Mouse (Mus musculus): ENCODE results near the gene Sema4c. TPM values are rescaled to one million over a fixed set of nuclear protein-coding genes. Genes with fewer than 3 reads are reported as not detected.

Gene Sema4c
- polyA plus RNA-seq, 1 experiment from 2014 or later: 4.7 TPM

- H3K4me2 ChIP-seq (ENCODE audit: low read length): no peak overlapping the region
- H3K36me3 ChIP-seq (ENCODE audit: control insufficient read depth, insufficient read depth, low read length): no peaks in the 10 kb centered on the region
- H3K9me3 ChIP-seq (ENCODE audit: control insufficient read depth, low read length): no peaks in the 10 kb centered on the region
- peaks cover 7% of the 10 kb centered on the region for H3K4me1 ChIP-seq (ENCODE audit: control insufficient read depth, insufficient read depth, low read length)
- no peak for DNase-seq
- WGBS: 74% methylated on average over 4 of the region's 4 CpGs
- no peak overlapping the region for H3K4me3 ChIP-seq (replicated peaks; ENCODE audit: low read depth, low read length)
- H3K27me3 ChIP-seq (ENCODE audit: control insufficient read depth, insufficient read depth, low read length): no peaks in the 10 kb centered on the region
- H3K9ac ChIP-seq (replicated peaks; ENCODE audit: low read length): no peak overlapping the region
- H3K27ac ChIP-seq (replicated peaks; ENCODE audit: low read depth, low read length): no peak overlapping the region
- ATAC-seq (ENCODE audit: low FRiP score, low TSS enrichment): no peak
Observed at GRCm38 (mm10) chr1:36563632-36564031, 5.5 kb upstream of the Sema4c start.

GRCm38 (mm10) chr1:36563197-36563596 lies 5.0 kb upstream of the Sema4c start:
- ATAC-seq (ENCODE audit: low FRiP score, low TSS enrichment) (no peak), DNase-seq (no peak)
- H3K4me1 ChIP-seq (ENCODE audit: control insufficient read depth, insufficient read depth, low read length): peaks cover 10% of the 10 kb centered on the region
- H3K4me3 ChIP-seq (replicated peaks; ENCODE audit: low read depth, low read length): no peak overlapping the region
- no peaks in the 10 kb centered on the region for H3K27me3 ChIP-seq (ENCODE audit: control insufficient read depth, insufficient read depth, low read length)
- H3K4me2 ChIP-seq (ENCODE audit: low read length): no peak overlapping the region
- no peaks in the 10 kb centered on the region for H3K9me3 ChIP-seq (ENCODE audit: control insufficient read depth, low read length)
- H3K36me3 ChIP-seq (ENCODE audit: control insufficient read depth, insufficient read depth, low read length): no peaks in the 10 kb centered on the region
- WGBS: 62% methylated on average over 2 of the region's 2 CpGs
- no peak overlapping the region for H3K9ac ChIP-seq (replicated peaks; ENCODE audit: low read length)
- no peak overlapping the region for H3K27ac ChIP-seq (replicated peaks; ENCODE audit: low read depth, low read length)

GRCm38 (mm10) chr1:36562388-36562787 lies 4.2 kb upstream of the Sema4c start:
- H3K9ac ChIP-seq (replicated peaks; ENCODE audit: low read length): no peak overlapping the region
- H3K27me3 ChIP-seq (ENCODE audit: control insufficient read depth, insufficient read depth, low read length): no peaks in the 10 kb centered on the region
- H3K9me3 ChIP-seq (ENCODE audit: control insufficient read depth, low read length): no peaks in the 10 kb centered on the region
- no peak for DNase-seq
- no peak overlapping the region for H3K27ac ChIP-seq (replicated peaks; ENCODE audit: low read depth, low read length)
- H3K4me2 ChIP-seq (ENCODE audit: low read length): no peak overlapping the region
- 79% methylated on average over 4 of the region's 4 CpGs for WGBS
- H3K4me1 ChIP-seq (ENCODE audit: control insufficient read depth, insufficient read depth, low read length): peaks cover 10% of the 10 kb centered on the region
- H3K36me3 ChIP-seq (ENCODE audit: control insufficient read depth, insufficient read depth, low read length): no peaks in the 10 kb centered on the region
- ATAC-seq (ENCODE audit: low FRiP score, low TSS enrichment): no peak
- H3K4me3 ChIP-seq (replicated peaks; ENCODE audit: low read depth, low read length): no peak overlapping the region

- H3K27me3 ChIP-seq (ENCODE audit: control insufficient read depth, insufficient read depth, low read length): no peaks in the 10 kb centered on the region
- 65% methylated on average over 6 of the region's 6 CpGs for WGBS
- no peak overlapping the region for H3K9ac ChIP-seq (replicated peaks; ENCODE audit: low read length)
- ATAC-seq (ENCODE audit: low FRiP score, low TSS enrichment): no peak
- H3K4me3 ChIP-seq (replicated peaks; ENCODE audit: low read depth, low read length): no peak overlapping the region
- no peak overlapping the region for H3K27ac ChIP-seq (replicated peaks; ENCODE audit: low read depth, low read length)
- H3K9me3 ChIP-seq (ENCODE audit: control insufficient read depth, low read length): no peaks in the 10 kb centered on the region
- no peaks in the 10 kb centered on the region for H3K36me3 ChIP-seq (ENCODE audit: control insufficient read depth, insufficient read depth, low read length)
- DNase-seq: no peak
- no peak overlapping the region for H3K4me2 ChIP-seq (ENCODE audit: low read length)
- H3K4me1 ChIP-seq (ENCODE audit: control insufficient read depth, insufficient read depth, low read length): peaks cover 10% of the 10 kb centered on the region
Observed at GRCm38 (mm10) chr1:36560903-36561302, 2.8 kb upstream of the Sema4c start.

- Histone ChIP-seq H3K4me1 (ENCODE audit: control insufficient read depth, insufficient read depth, low read length) (peaks cover 19% of the 10 kb centered on the region), H3K27ac (replicated peaks; ENCODE audit: low read depth, low read length) (no peak overlapping the region), H3K36me3 (ENCODE audit: control insufficient read depth, insufficient read depth, low read length) (peaks cover 5% of the 10 kb centered on the region), H3K4me2 (ENCODE audit: low read length) (no peak overlapping the region), H3K9me3 (ENCODE audit: control insufficient read depth, low read length) (no peaks in the 10 kb centered on the region), H3K9ac (replicated peaks; ENCODE audit: low read length) (no peak overlapping the region), H3K4me3 (replicated peaks; ENCODE audit: low read depth, low read length) (no peak overlapping the region), H3K27me3 (ENCODE audit: control insufficient read depth, insufficient read depth, low read length) (no peaks in the 10 kb centered on the region)
- ATAC-seq (ENCODE audit: low FRiP score, low TSS enrichment) (no peak), DNase-seq (no peak)
- 81% methylated on average over 5 of the region's 5 CpGs for WGBS
Observed at GRCm38 (mm10) chr1:36559888-36560287, 1.7 kb upstream of the Sema4c start.

GRCm38 (mm10) chr1:36559256-36559655 lies 1.1 kb upstream of the Sema4c start:
- H3K9ac ChIP-seq (replicated peaks; ENCODE audit: low read length): peak overlapping the region; percentile 99; the same call in 1 of the 2 replicates
- WGBS: 9% methylated on average over 4 of the region's 4 CpGs

GRCm38 (mm10) chr1:36557457-36558011 lies 615 bp downstream of the Sema4c start:
- Histone ChIP-seq H3K4me2 (ENCODE audit: low read length) (peak overlapping the region; percentile 100), H3K27ac (replicated peaks; ENCODE audit: low read depth, low read length) (peak overlapping the region; percentile 98), H3K9ac (replicated peaks; ENCODE audit: low read length) (peak overlapping the region; percentile 99), H3K27me3 (ENCODE audit: control insufficient read depth, insufficient read depth, low read length) (no peaks in the 10 kb centered on the region), H3K4me1 (ENCODE audit: control insufficient read depth, insufficient read depth, low read length) (peaks cover 28% of the 10 kb centered on the region), H3K9me3 (ENCODE audit: control insufficient read depth, low read length) (no peaks in the 10 kb centered on the region), H3K36me3 (ENCODE audit: control insufficient read depth, insufficient read depth, low read length) (peaks cover 29% of the 10 kb centered on the region), H3K4me3 (replicated peaks; ENCODE audit: low read depth, low read length) (peak overlapping the region; percentile 99)
- WGBS: under 1% methylated on average over 48 of the region's 48 CpGs
- DNase-seq (peak; percentile 84), ATAC-seq (ENCODE audit: low FRiP score, low TSS enrichment) (peak; percentile 57)

More at GRCm38 (mm10) chr1:36559256-36559655, 1.1 kb upstream of the Sema4c start:
- peaks cover 26% of the 10 kb centered on the region for H3K4me1 ChIP-seq (ENCODE audit: control insufficient read depth, insufficient read depth, low read length)
- ATAC-seq (ENCODE audit: low FRiP score, low TSS enrichment) (no peak), DNase-seq (no peak)
- no peaks in the 10 kb centered on the region for H3K27me3 ChIP-seq (ENCODE audit: control insufficient read depth, insufficient read depth, low read length)
- H3K27ac ChIP-seq (replicated peaks; ENCODE audit: low read depth, low read length): no peak overlapping the region
- H3K9me3 ChIP-seq (ENCODE audit: control insufficient read depth, low read length): no peaks in the 10 kb centered on the region
- peak overlapping the region; percentile 100 for H3K4me2 ChIP-seq (ENCODE audit: low read length)
- peak overlapping the region; percentile 99; the same call in 1 of the 2 replicates for H3K4me3 ChIP-seq (replicated peaks; ENCODE audit: low read depth, low read length)
- peaks cover 11% of the 10 kb centered on the region for H3K36me3 ChIP-seq (ENCODE audit: control insufficient read depth, insufficient read depth, low read length)

GRCm38 (mm10) chr1:36556553-36557456 lies 1.3 kb downstream of the Sema4c start:
- peak overlapping the region; percentile 98 for H3K27ac ChIP-seq (replicated peaks; ENCODE audit: low read depth, low read length)
- H3K9me3 ChIP-seq (ENCODE audit: control insufficient read depth, low read length): no peaks in the 10 kb centered on the region
- H3K36me3 ChIP-seq (ENCODE audit: control insufficient read depth, insufficient read depth, low read length): peaks cover 36% of the 10 kb centered on the region
- H3K4me3 ChIP-seq (replicated peaks; ENCODE audit: low read depth, low read length): peak overlapping the region; percentile 99
- no peaks in the 10 kb centered on the region for H3K27me3 ChIP-seq (ENCODE audit: control insufficient read depth, insufficient read depth, low read length)
- peak overlapping the region; percentile 99 for H3K9ac ChIP-seq (replicated peaks; ENCODE audit: low read length)
- H3K4me2 ChIP-seq (ENCODE audit: low read length): peak overlapping the region; percentile 100
- DNase-seq (peak; percentile 98), ATAC-seq (ENCODE audit: low FRiP score, low TSS enrichment) (peak; percentile 83)
- H3K4me1 ChIP-seq (ENCODE audit: control insufficient read depth, insufficient read depth, low read length): peaks cover 28% of the 10 kb centered on the region
- under 1% methylated on average over 52 of the region's 52 CpGs for WGBS

All from midbrain, embryonic 14.5 days (tissue).